Mouse (Mus musculus) adrenal gland, postnatal 25 days (tissue): Measurements from ENCODE around the gene Eif3l. TPM values are rescaled to one million over a fixed set of nuclear protein-coding genes. Genes with fewer than 3 reads are reported as not detected.

Source experiments
- DNase-seq: peaks from one replicate; pipeline ENCODE4 v3.0.0; 2021; ENCODE audit warnings: mixed read lengths
- total RNA-seq: library from RNA; stranded (reverse); gene quantifications from 2 replicates; pipeline ENCODE4 v1.2.3, GENCODE M21; 2021

The Eif3l gene
- total RNA-seq, 1 experiment from 2014 or later = 151 TPM

- DNase-seq = no peak
Measured at GRCm38 (mm10) chr15:79050160-79050845, 24.7 kb upstream of the Eif3l start.

GRCm38 (mm10) chr15:79050964-79051363 lies 24.0 kb upstream of the Eif3l start:
- no peak for DNase-seq

- no peak for DNase-seq
Measured at GRCm38 (mm10) chr15:79051461-79052360, 23.3 kb upstream of the Eif3l start.

GRCm38 (mm10) chr15:79052366-79052765 lies 22.6 kb upstream of the Eif3l start:
- no peak for DNase-seq

GRCm38 (mm10) chr15:79056601-79057000 lies 18.4 kb upstream of the Eif3l start:
- DNase-seq = no peak

GRCm38 (mm10) chr15:79057850-79058249 lies 17.1 kb upstream of the Eif3l start:
- no peak for DNase-seq

GRCm38 (mm10) chr15:79060887-79061565 lies 14.0 kb upstream of the Eif3l start:
- DNase-seq = no peak

GRCm38 (mm10) chr15:79062376-79063159 lies 12.4 kb upstream of the Eif3l start, which contains the start of gene Ankrd54:
TSS of gene Ankrd54 (minus strand) at chr15:79062893.
- DNase-seq = peak; percentile 96

GRCm38 (mm10) chr15:79063160-79063740 lies 11.7 kb upstream of the Eif3l start:
- no peak for DNase-seq

GRCm38 (mm10) chr15:79065086-79065770 lies 9.8 kb upstream of the Eif3l start:
- no peak for DNase-seq

GRCm38 (mm10) chr15:79066276-79066675 lies 8.7 kb upstream of the Eif3l start:
- no peak for DNase-seq

GRCm38 (mm10) chr15:79067631-79068030 lies 7.3 kb upstream of the Eif3l start:
- no peak for DNase-seq

- no peak for DNase-seq
Measured at GRCm38 (mm10) chr15:79068416-79068815, 6.6 kb upstream of the Eif3l start.

GRCm38 (mm10) chr15:79071117-79072039 lies 3.6 kb upstream of the Eif3l start:
- DNase-seq = no peak

GRCm38 (mm10) chr15:79073752-79074151 lies 1.2 kb upstream of the Eif3l start:
- DNase-seq = no peak

GRCm38 (mm10) chr15:79074446-79074845 lies 533 bp upstream of the Eif3l start:
- DNase-seq = no peak

GRCm38 (mm10) chr15:79075658-79076365 lies 833 bp downstream of the Eif3l start:
- DNase-seq = no peak

GRCm38 (mm10) chr15:79079567-79079966 lies 4.6 kb downstream of the Eif3l start:
- no peak for DNase-seq

GRCm38 (mm10) chr15:79092284-79092683 lies 17.3 kb downstream of the Eif3l start:
- no peak for DNase-seq
